Mouse (Mus musculus) sigmoid colon, adult 10 weeks (tissue): ENCODE measurements around the gene Il1f8. TPM values are rescaled to one million over a fixed set of nuclear protein-coding genes. Genes with fewer than 3 reads are reported as not detected.

Experiments used
- polyA plus RNA-seq: library from polyadenylated mRNA; stranded (reverse); fragments of 350-450 nt; fragmentation: Illumina TruSeq; extraction: RNeasy Lipid Tissue Mini Kit (QIAGEN cat#74804); gene quantifications from one replicate; pipeline ENCODE4 v1.2.3, GENCODE M21; 2014; ENCODE audit warnings: low read depth, low replicate concordance

Gene Il1f8
- polyA plus RNA-seq, result 1.2 TPM

DNA sequence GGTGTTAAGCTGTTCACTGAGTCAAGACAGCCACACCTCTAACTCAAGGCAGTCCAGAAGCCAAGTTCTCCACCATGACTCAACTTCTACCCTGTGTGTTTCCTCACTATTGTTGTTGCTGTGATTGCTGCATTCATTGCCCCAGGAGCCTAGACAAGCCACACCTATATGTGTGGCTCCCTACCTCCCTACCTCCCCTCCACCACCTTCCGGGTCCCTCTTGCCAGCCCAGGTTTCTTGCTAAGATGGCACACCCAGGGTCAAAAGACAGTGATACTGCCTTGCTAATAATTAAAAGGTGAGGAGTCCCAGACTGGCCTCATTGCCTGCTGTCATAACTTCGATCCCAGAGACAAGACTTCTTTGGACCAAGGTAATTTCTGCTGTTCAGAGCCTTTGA lies at the start of gene Il1f8:
Gene Il1f8 (plus strand): TSS at position 301 of the 400 bp plus-strand sequence.

GRCm38 (mm10) chr2:24186176-24186575 lies 33.2 kb downstream of the Il1f8 start, which contains the start of gene Il1f9:
Il1f9 (plus strand) TSS chr2:24186476.

Other genes starting within 250 kb of the Il1f8 start
- 21.9 TPM for gene Hnmt, start 103.8 kb upstream of the Il1f8 start, polyA plus RNA-seq
- gene Tbpl2, start 56.6 kb upstream of the Il1f8 start, polyA plus RNA-seq, result not detected
- gene Il1f9, start 33.3 kb downstream of the Il1f8 start, polyA plus RNA-seq, result not detected
- gene Il1f6, start 62.3 kb downstream of the Il1f8 start, polyA plus RNA-seq, result not detected
- gene Il1f5, start 123.8 kb downstream of the Il1f8 start, polyA plus RNA-seq, result not detected
- gene Il1f10, start 138.0 kb downstream of the Il1f8 start, polyA plus RNA-seq, result not detected
- 122 TPM for gene Il1rn, start 183.7 kb downstream of the Il1f8 start, polyA plus RNA-seq
- gene Psd4, start 214.4 kb downstream of the Il1f8 start, polyA plus RNA-seq, result 29.8 TPM